Mouse (Mus musculus) retina, postnatal 1 day (tissue): ENCODE data around the gene Nfib.

Source experiments
- DNase-seq: peaks from one replicate; pipeline ENCODE4 v3.0.0-alpha.2; 2012

Nfib gene

GRCm38 (mm10) chr4:82538069-82538811 is 167.3 kb downstream of the Nfib start:
- DNase-seq: peak; percentile 40

- DNase-seq: peak; percentile 55
Observed at GRCm38 (mm10) chr4:82537279-82537967, 168.1 kb downstream of the Nfib start.

DNA sequence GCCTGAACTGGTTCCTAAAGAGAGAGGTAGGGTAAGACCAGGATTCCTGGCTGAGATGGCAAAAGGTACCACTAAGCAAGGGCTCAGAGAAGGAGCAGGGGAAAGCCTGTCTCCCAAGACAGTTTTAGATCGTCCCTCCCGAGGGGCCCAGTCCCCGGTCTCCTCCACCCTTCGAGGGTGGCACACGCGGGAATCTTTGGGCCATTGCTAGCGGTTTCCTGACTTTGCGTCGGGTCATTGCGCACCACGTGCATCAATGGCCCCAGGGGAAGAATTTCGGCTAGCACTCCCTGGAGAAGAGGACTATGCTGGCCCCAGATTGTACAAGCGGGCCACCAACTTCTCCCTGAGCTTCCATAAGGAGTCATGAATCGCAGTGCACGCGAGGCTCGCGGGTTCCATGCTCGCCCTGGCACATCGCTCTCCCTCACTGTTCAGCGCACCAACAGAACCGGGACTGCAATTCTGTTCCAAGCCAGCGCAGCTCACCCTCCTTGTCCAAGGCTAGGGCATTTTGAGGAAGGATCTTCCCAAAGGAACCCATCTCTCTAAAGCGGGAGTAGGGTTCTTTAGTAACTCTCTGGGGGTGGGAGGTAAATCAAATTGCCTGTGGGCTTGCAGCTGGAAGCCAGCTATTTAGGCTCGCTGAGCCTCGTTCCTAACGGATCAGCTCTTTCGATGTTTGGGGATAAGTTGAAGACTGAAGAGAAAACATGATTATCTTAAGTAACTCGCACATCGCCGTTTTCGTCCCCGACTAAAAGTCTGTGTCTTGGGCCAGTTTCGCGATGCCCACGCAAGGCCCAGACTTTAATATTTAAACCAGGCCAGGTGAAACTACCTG is 168.9 kb downstream of the Nfib start:
- peak; percentile 40 for DNase-seq

- DNase-seq: no peak
Observed at GRCm38 (mm10) chr4:82535606-82536434, 169.7 kb downstream of the Nfib start.

- DNase-seq: peak; percentile 85
Observed at GRCm38 (mm10) chr4:82533231-82533630, 172.3 kb downstream of the Nfib start.

DNA sequence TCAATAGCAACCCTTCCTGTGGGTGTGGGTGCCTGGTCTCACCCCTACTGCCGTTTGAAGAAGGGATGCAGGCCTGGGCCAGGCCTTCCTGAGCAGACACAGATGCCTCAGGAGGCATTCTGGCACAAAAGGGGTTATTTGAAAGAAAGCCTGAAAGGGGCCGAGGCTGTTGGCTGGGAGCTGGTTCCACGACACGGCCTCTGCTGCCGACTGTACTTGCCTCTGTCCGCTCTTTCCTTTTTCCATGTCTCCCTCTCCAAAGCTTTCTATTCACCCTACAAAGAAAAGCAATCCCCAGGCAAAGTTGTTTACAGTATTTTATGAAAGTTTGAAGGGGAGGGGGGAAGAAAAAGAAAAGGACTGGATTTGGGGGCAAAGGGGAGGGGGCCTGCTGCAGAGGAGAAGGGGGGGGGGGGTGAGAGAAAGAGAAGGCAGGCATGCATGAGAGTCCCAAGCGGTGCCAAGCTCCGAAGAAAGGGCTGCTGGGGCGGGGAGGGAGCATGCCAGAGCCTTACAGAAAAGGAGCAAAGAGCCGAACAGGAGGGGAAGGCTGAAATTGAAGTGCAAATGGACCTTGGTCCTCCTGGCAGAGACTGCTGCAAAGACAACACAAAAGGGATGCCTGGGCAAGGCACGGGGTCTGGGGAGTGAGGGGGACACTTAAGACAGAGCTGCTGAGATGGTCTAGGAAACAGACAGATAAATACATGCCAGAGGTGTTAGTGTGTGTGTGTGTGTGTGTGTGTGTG is 172.9 kb downstream of the Nfib start:
- peak; percentile 54 for DNase-seq

- no peak for DNase-seq
Observed at GRCm38 (mm10) chr4:82531977-82532376, 173.6 kb downstream of the Nfib start.

DNA sequence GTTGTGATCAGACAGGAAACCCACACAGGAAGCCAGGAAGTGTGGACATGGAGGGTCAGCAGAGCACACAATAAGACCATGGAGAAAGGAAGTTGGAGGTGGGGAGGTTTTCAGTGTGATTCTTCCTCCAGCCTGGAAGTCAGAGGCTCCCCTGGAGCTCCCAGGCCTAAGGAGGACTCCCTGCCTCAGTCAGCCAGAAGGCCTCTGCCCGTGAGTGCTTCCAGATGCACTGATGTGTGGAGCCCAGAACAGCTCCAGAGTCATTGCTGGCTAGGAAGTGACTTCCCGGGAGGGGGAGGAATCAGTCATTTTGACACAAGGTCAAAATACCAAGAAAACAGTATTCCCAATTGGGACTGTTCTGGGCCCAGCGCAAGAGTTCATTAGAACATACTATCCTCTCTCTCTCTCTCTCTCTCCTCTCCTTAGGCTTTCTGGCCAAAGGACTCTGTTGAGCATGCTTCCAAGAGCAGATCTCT is 174.6 kb downstream of the Nfib start:
- DNase-seq: no peak

DNA sequence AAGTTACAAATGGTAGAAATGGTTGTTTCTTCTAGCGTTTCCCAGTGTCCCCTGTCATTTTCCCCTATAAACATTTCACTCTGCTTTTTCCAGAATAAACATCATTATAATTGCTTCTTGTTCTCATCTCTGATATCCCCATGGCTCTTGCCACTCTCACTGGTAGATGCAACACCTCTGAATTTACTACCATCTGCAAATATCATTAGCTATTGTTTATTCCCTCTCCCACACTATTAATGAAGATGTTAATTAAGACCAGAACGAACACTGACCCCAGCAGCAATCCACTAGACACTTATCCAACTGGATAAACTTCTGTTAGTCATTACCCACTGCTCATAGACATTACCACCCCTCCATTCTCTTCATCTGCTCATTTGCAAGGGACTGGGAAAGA is 176.6 kb downstream of the Nfib start:
- no peak for DNase-seq

DNA sequence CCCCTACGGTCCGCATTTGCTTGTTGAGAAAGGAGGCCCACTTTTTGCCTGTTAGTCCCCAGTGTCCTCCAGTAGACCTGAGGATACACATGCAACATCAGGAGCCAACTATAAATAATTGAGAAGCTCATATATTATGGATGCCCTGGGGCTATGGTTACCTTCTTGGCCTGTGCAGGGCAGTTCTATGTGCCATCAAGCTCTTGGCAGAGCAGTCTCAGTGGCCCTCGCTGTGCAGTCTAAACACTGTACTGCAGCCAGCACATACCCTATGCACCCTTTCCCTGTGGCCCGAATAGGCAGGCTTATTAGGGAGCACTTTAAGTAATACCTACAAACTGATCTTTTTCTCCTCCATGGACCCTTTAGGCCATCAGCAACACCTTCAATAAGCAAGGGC is 185.6 kb downstream of the Nfib start:
- DNase-seq: no peak

- DNase-seq: no peak
Observed at GRCm38 (mm10) chr4:82518132-82518531, 187.4 kb downstream of the Nfib start.

DNA sequence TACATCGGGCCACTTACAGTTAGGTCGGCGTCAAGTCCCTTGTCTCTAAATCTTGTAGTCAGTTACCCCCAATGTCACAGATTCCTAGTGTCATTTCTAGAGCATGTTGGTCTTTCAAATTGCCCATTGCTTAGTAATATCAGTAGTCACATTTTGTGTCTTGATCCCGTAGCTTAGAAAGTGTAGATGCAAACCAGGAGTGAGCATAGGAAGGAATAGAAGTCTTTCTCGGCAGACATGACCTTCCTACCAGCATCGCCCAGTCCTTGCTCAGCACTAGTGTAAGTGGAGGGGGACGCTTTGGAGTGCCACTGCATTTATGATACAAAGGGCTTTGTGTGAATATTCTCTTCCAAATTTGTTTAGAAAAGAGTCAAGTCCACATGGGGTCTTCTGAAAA is 188.2 kb downstream of the Nfib start:
- no peak for DNase-seq

DNA sequence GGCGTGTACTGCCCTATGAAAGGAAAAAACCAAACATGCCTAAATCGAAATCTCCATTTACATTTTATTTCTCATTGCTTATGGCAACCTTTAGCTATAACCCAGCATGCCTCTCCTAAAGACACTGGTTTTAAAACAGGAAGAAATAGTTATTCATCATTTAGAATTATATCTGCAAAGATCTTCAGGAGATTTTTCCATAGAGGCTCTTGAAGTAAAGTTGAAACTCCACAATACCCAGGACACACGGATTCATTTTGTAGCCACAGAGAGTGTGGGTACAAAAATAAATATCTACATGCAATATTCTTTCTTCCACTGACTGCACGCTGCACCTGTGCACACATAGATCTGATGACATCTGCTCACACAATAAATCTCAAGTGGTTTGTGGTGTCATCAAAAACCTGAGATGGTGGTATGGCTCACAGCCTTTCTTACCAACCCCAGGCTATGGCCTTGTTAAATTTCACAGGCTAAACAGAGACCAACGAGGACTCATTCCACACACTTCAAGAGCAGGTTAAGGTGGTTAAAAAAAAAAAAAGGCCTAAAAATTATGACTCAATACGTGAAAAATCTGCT is 189.2 kb downstream of the Nfib start:
- DNase-seq: no peak

DNA sequence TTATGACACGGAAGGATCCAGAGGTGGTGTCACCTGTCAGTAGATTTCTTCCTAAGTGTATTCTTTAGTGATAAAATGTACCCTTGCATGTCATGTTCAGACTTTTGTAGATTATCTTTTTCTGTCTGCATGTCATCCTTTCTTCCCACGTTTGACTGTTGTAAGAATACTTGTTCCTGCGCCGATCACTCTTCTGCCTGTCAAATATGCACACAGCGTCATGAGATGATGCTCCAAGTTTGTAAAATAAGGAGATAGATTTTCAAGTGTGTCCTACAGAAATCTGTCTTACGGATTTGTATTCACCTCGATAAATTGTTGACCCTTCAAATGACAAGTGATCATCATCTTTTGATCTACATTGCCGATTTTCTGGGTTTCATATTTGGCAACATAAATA is 190.6 kb downstream of the Nfib start:
- no peak for DNase-seq

- DNase-seq: no peak
Observed at GRCm38 (mm10) chr4:82514373-82514772, 191.2 kb downstream of the Nfib start.

DNA sequence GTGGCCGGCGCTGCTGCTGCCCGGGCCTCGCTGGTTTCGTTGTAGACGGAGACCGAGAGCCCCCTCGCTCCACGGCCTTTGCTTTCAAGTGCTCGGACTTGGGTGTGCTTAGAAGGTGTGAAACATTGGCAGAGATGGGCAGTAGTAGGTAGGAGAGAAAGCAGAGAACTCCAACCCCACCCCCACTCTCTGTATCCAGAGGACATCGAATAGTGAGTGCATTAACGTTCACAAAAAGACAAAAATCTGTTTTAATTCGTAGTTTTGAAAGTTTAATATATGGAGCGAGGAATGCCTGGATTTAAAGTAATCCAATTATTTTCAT is 192.2 kb downstream of the Nfib start:
- no peak for DNase-seq

DNA sequence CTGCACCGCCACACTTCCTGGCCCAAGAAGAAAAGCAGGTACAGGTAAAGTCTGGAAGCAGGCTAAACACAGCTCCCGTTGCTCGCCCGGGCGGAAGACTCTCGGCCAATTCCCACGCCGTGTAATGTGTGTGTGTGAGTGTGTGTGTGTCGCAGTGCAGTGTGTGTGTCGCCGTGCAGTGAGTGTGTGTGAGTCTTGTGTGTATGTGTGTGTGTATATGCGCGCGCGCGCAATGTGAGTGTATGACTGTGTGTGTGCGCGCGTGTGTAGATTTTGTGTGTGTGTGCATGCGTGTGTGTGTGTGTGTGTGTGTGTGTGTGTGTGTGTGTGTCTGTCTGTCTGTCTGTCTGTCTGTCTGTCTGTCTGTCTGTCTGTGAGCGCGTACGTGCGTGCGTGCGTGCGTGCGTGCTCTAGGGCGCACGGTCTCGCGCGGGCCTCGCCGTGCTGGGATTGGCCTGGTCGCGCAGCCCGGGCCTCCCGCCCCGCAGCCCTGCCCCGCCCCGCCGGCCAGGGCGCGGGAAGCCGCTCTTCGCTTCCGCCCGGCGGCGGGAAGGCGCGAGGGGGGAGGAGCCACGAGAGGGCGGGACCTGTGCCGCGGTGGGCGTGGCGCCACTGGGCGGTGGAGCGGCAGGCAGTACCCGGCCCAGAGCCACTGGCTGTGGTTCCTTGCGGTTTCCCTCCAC is 192.7 kb downstream of the Nfib start:
- DNase-seq: peak; percentile 96

DNA sequence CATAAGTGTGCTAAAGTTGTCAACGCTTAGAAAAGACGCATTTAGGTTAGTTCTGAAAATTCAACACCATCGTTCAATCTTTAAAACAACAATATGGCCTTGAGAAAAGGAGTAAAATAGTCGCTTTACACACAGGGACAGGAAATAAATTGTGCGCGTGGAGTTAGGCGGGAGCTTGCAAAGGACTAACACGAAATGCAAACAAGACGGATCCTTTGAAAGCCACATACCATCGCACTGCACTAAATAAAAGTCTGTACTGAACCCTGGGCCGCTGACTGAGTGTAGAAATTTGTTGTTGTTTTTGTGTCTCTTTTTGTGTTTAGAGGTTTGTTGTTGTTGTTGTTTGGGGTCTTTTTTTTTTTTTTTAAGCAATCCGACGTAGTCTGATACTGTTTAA is 193.2 kb downstream of the Nfib start:
- no peak for DNase-seq

- DNase-seq: peak; percentile 66
Observed at GRCm38 (mm10) chr4:82511524-82511923, 194.0 kb downstream of the Nfib start.

DNA sequence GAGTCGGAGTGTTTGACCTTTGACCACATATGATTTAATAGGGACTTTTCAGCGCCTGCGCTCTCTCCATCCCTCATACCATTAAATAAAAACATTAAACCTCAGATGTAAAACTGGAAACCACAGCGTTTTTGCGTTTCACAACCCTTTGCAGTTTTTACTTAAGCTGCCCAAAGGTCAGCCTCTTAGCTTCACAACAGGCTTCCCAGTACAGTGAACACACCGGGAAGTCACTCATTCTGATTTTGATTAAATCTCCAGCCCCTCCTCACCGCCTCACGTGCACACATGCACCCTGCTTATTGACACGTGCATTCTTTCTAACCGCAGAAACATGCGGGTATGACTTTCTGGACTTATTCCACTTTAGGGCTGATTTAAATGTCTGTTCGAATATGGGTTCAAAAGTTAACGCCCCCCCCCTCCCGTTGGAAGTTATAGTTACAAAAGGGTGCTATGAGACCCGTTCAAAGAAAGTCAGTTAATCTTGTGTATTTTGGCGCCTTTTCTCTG is 194.5 kb downstream of the Nfib start:
- DNase-seq: no peak

DNA sequence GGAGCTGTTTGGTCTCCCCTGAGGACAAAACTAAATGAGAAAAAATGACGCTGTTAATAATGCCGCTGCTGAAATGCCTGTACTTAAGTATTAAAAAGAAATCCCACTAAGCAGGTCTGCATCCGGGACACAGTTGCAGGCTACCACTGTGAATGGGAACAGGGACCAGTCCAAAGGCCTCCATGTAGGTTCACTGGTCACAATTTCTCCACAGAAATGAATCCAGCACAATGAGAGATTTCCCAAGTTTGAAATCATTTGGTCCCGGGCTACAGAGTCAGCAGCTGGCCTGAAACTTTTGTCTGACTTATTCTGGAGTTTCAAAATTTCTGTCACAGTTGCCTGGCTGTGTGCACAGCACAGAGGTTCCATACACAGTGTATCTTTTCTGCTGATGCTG is 195.8 kb downstream of the Nfib start:
- DNase-seq: no peak
